Mouse (Mus musculus) heart, embryonic 11.5 days (tissue): Measurements from ENCODE around the gene Myo15b. TPM values are rescaled to one million over a fixed set of nuclear protein-coding genes. Genes with fewer than 3 reads are reported as not detected.

Experiments
- ATAC-seq: fragments of 200-750 bp; cut with Nextera tagmentation; replicated peaks from 2 replicates; pipeline ENCODE4 v1.8.0; 2017; ENCODE audit warnings: moderate library complexity; ENCODE audit not compliant: insufficient number of reproducible peaks, low FRiP score, low TSS enrichment
- H3K27ac ChIP-seq: fragments of 300-500 bp; sonication (generic); 2 replicates; pipeline ENCODE4 v1.5.1; 2014; ENCODE audit warnings: mild to moderate bottlenecking, low read depth, low read length
- H3K27me3 ChIP-seq: fragments of 300-500 bp; sonication (generic); 2 replicates; pipeline ENCODE4 v1.6.1; 2014; ENCODE audit warnings: mild to moderate bottlenecking, low read length, mixed read lengths; ENCODE audit not compliant: control insufficient read depth, insufficient read depth
- H3K36me3 ChIP-seq: fragments of 300-500 bp; sonication (generic); 2 replicates; pipeline ENCODE4 v1.6.1; 2014; ENCODE audit warnings: mild to moderate bottlenecking, low read length, moderate library complexity, mixed read lengths; ENCODE audit not compliant: control insufficient read depth, insufficient read depth
- H3K4me1 ChIP-seq: fragments of 300-500 bp; sonication (generic); 2 replicates; pipeline ENCODE4 v1.6.1; 2014; ENCODE audit warnings: low read length; ENCODE audit not compliant: control insufficient read depth, insufficient read depth
- H3K4me2 ChIP-seq: fragments of 300-500 bp; sonication (generic); 2 replicates; pipeline ENCODE4 v1.6.1; 2014; ENCODE audit warnings: mild to moderate bottlenecking, moderate library complexity
- H3K4me3 ChIP-seq: fragments of 300-500 bp; sonication (generic); 2 replicates; pipeline ENCODE4 v1.5.1; 2014; ENCODE audit warnings: low read depth, low read length
- H3K9ac ChIP-seq: fragments of 300-500 bp; sonication (generic); 2 replicates; pipeline ENCODE4 v1.6.1; 2014; ENCODE audit warnings: mild to moderate bottlenecking, low read depth, low read length, moderate library complexity
- H3K9me3 ChIP-seq: fragments of 300-500 bp; sonication (generic); replicated peaks from 2 replicates; pipeline ENCODE4 v1.6.1; 2016; ENCODE audit warnings: low read length; ENCODE audit not compliant: control insufficient read depth
- WGBS: fragments of 180-500 bp; shearing (Covaris S2); extraction: QIAGEN DNeasy Blood & Tissue Kit; methylation state at CpG from one replicate; pipeline ENCODE4 v1.1.7; 2014; ENCODE audit not compliant: insufficient replicate concordance; 5-methylcytosine and 5-hydroxymethylcytosine counted together
- polyA plus RNA-seq: library from polyadenylated mRNA; unstranded; fragments of >200 nt; fragmentation: Nextera tagmentation; extraction: Ambion mirVana; gene quantifications from 2 replicates; pipeline ENCODE4 v1.2.1, GENCODE M21; 2014

Myo15b gene
- polyA plus RNA-seq: 0.06 and 0.39 TPM in 2 replicates

DNA sequence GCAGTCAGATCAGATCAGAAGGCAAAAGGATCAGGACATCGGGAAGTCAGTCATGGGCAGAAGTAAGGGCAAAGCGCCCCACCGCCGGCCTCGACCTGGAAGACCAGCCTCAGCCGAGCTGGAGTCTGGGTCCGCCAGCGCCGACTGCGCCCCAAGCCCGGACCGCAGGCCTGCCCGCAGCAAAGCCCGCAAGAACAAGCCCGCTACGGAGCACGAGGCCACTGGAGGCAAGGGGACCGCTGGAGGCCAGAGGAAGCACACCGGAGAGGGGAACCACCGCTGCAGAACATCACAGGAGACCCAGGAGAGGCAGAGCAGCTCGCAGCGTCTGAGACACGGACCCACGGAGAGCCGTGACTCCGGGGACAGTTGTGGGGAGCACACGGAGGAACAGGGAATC lies at the start of gene Myo15b:
TSS of gene Myo15b (plus strand) at position 53 of the 400 bp plus-strand sequence.
- WGBS: 14% methylated on average over 27 of the region's 27 CpGs
- no peaks in the 10 kb centered on the region for H3K9me3 ChIP-seq
- ATAC-seq: no peak
- H3K27ac ChIP-seq: no peak within 1 kb of the TSS
- H3K27me3 ChIP-seq: peaks cover 50% of the 10 kb centered on the region
- H3K4me2 ChIP-seq: peak within 1 kb of the TSS; percentile 74
- peaks cover 7% of the 10 kb centered on the region; the same call in 1 of the 2 replicates for H3K36me3 ChIP-seq
- peaks cover 9% of the 10 kb centered on the region for H3K4me1 ChIP-seq
- H3K4me3 ChIP-seq: peak within 1 kb of the TSS; percentile 45
- peak within 1 kb of the TSS; percentile 61 for H3K9ac ChIP-seq

DNA sequence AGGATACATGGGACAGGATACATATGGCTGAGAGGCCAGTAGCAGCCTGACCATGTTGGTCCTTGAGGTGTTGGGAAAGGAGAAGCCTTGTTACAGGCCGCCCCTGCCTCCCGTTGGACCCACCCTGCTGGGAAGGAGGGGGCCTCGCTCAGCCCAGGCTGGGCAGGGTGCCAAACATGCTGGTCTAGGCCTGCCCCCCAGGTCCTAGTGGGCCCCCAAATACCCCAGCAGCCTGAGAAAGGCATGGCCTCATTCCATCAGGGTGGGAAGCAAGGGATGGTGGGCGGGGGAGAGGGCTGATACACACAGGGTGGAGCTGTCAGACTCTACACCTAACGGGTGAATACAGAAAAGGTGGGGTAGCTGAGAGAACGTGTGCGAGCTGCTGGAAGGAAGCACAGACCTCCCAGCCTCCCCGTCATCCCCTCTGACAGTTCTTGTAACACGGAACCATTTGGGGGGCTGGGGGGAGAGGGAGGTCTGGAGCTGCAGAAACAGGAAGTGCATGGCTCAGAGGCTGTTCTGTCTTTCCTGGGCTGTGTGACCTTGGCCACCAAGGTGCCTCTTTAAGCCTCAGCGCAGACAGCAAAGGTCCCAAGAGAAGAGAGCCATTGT lies 49.4 kb upstream of the Myo15b start:
- Histone ChIP-seq H3K4me2 (peak overlapping the region; percentile 91), H3K4me1 (peaks cover 52% of the 10 kb centered on the region), H3K36me3 (peaks cover 16% of the 10 kb centered on the region), H3K4me3 (peak overlapping the region; percentile 22; the same call in 1 of the 2 replicates), H3K27me3 (no peaks in the 10 kb centered on the region), H3K9ac (peak overlapping the region; percentile 58), H3K9me3 (no peaks in the 10 kb centered on the region), H3K27ac (peak overlapping the region; percentile 82)
- ATAC-seq: peak; percentile 8; the same call in 1 of the 2 replicates
- WGBS: 41% methylated on average over 10 of the region's 10 CpGs

DNA sequence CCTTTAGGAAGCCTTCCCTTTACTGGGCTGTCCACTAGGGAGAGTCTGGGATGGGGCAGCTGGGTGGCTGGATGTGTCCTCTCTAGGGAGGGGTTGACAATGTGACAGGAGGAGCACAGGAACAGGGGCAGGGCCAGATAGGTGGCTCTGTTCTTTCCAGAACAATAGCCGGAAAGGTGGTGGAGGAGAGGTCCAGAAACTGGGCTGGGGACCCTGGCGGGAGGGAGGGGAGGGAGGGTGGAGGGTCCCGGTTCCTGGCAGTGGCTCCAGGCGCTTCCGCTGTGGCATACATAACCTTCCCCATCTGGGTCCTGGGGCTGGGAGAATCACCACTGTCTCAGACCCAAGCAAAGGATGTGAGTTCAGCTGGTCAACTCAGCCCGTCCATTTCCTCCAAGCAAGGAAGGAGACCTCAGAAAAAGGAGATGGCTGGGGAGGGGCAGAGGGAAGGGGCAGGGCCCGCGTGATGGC lies 48.9 kb upstream of the Myo15b start:
- H3K27ac ChIP-seq: peak overlapping the region; percentile 82
- peaks cover 55% of the 10 kb centered on the region for H3K4me1 ChIP-seq
- no peaks in the 10 kb centered on the region for H3K27me3 ChIP-seq
- H3K36me3 ChIP-seq: peaks cover 15% of the 10 kb centered on the region
- WGBS: 60% methylated on average over 8 of the region's 8 CpGs
- H3K9me3 ChIP-seq: no peaks in the 10 kb centered on the region
- no peak for ATAC-seq
- H3K4me2 ChIP-seq: peak overlapping the region; percentile 91
- peak overlapping the region; percentile 22 for H3K4me3 ChIP-seq
- peak overlapping the region; percentile 58; the same call in 1 of the 2 replicates for H3K9ac ChIP-seq

GRCm38 (mm10) chr11:115810377-115810776 lies 47.8 kb upstream of the Myo15b start:
- H3K9ac ChIP-seq: peak overlapping the region; percentile 47
- no peaks in the 10 kb centered on the region for H3K9me3 ChIP-seq
- H3K4me3 ChIP-seq: peak overlapping the region; percentile 89
- ATAC-seq: no peak
- H3K36me3 ChIP-seq: peaks cover 8% of the 10 kb centered on the region
- WGBS: 60% methylated on average over 14 of the region's 14 CpGs
- H3K27ac ChIP-seq: peak overlapping the region; percentile 82
- H3K4me1 ChIP-seq: peaks cover 56% of the 10 kb centered on the region
- H3K4me2 ChIP-seq: peak overlapping the region; percentile 91
- H3K27me3 ChIP-seq: no peaks in the 10 kb centered on the region

GRCm38 (mm10) chr11:115811381-115812093 lies 46.7 kb upstream of the Myo15b start:
- peaks cover 61% of the 10 kb centered on the region for H3K4me1 ChIP-seq

GRCm38 (mm10) chr11:115812095-115812494 lies 46.1 kb upstream of the Myo15b start:
- H3K36me3 ChIP-seq: peaks cover 4% of the 10 kb centered on the region

More at GRCm38 (mm10) chr11:115811381-115812093, 46.7 kb upstream of the Myo15b start:
- peak overlapping the region; percentile 81 for H3K9ac ChIP-seq
- H3K27me3 ChIP-seq: no peaks in the 10 kb centered on the region
- peak overlapping the region; percentile 89 for H3K4me3 ChIP-seq
- no peak for ATAC-seq
- H3K9me3 ChIP-seq: no peaks in the 10 kb centered on the region
- H3K4me2 ChIP-seq: peak overlapping the region; percentile 91
- H3K36me3 ChIP-seq: peaks cover 7% of the 10 kb centered on the region
- 70% methylated on average over 20 of the region's 20 CpGs for WGBS
- H3K27ac ChIP-seq: 0 out of 2 replicates have a peak overlapping the region, but pooled peaks have one; percentile 82

DNA sequence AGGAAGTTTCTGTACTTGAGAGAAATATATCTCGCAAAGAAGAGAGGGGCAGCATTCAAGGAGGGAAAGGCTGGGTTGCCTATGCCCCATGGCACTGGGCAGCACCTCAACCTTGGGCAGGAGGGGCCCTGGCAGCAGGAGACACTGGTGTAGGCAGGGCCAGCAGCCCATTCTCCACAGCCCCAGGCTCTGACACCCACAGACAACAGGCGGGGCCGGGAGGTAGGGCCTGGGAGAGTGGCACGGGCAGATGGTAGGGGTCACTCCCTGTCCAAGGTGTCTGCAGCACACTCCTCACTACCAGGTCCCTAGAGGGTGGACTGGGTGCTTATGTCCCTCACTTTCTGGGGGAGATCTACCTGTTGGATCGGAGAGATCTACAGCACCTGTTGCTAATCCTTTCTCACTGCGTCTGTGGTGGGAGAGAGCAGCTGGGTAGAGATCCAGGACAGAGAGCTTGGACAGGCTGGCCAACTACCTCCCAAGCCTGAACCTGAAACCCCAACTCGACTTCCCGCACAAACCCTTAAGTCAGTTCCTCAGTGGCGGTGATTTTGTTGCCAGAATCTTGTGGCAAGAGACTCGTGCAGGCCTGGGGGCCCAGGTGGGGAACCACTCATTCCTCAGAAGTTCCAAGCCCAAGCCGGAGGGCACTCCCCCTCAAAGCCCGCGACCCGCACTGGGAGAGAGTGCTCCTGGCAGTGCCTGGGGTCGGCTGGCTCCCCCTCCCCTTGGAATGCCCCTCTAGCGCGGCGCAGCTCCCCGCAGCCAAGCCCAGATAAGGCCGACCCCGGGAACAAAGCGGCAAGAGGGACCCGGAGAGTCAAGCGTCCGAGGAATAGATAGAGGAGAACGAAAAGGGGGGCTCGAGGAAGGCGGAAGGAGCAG lies 45.4 kb upstream of the Myo15b start:
- Histone ChIP-seq H3K36me3 (peaks cover 6% of the 10 kb centered on the region; the same call in 1 of the 2 replicates), H3K4me3 (peak overlapping the region; percentile 89), H3K27ac (peak overlapping the region; percentile 82), H3K9me3 (no peaks in the 10 kb centered on the region), H3K27me3 (no peaks in the 10 kb centered on the region), H3K9ac (peak overlapping the region; percentile 81), H3K4me2 (peak overlapping the region; percentile 91), H3K4me1 (peaks cover 59% of the 10 kb centered on the region)
- WGBS: 2% methylated on average over 28 of the region's 28 CpGs
- peak; percentile 32; the same call in 1 of the 2 replicates for ATAC-seq

More at GRCm38 (mm10) chr11:115812095-115812494, 46.1 kb upstream of the Myo15b start:
- Histone ChIP-seq H3K4me3 (peak overlapping the region; percentile 89), H3K9me3 (no peaks in the 10 kb centered on the region), H3K4me2 (peak overlapping the region; percentile 91), H3K27me3 (no peaks in the 10 kb centered on the region), H3K9ac (peak overlapping the region; percentile 81), H3K27ac (peak overlapping the region; percentile 82; the same call in 1 of the 2 replicates), H3K4me1 (peaks cover 61% of the 10 kb centered on the region)
- 24% methylated on average over 7 of the region's 7 CpGs for WGBS
- ATAC-seq: no peak
